Mouse (Mus musculus) heart, adult 10 weeks (tissue): Measurements from ENCODE around the gene Klrb1f. TPM values are rescaled to one million over a fixed set of nuclear protein-coding genes. Genes with fewer than 3 reads are reported as not detected.

ENCODE experiments used
- polyA plus RNA-seq: library from polyadenylated mRNA; stranded (reverse); fragments of 350-450 nt; fragmentation: Illumina TruSeq; extraction: RNeasy Lipid Tissue Mini Kit (QIAGEN cat#74804); gene quantifications from one replicate; pipeline ENCODE4 v1.2.3, GENCODE M21; 2014; ENCODE audit warnings: low read depth, low replicate concordance

The Klrb1f gene
- not detected for polyA plus RNA-seq

DNA sequence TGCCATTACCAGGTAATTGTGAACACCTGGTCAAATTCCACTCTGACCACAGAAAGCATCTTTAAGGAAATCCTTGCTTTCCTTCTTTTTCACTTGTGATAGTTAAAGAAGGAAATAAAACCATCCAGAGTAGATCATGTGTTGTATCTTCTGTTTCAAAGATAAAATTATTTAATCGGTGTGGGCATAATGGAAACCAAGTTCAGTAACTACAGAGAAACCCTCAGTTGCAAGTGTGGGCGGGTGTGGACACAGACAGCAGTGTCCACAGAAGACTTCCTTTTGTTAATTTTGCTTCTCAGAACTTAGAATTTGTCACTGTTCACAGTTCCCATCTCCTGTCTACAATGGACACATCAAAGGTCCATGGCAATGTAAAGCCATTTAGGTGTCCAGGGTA, at the start of gene Klrb1f:
TSS of gene Klrb1f (plus strand) at position 301 of the 400 bp plus-strand sequence.

DNA sequence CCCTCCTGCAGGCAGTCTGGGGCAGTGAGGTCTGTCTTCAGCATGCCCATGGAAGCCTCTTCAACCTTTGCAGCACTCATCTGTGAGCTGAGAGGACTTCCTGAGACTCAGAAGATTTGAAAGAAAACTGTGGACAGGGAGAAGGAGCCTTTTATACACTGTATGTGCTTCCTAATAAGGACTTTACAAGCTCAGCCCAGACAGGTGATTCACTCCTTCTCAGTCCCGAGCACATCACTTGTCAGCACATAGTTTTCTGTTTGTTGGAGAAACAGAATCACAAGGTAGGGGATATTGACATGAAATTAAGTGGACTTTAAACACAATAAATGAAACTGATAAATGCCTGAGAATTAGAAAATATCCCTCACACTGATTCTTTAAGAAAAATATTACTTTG, 55.1 kb downstream of the Klrb1f start, which contains the start of gene Clec2e:
TSS of gene Clec2e (minus strand) at position 120 of the 400 bp plus-strand sequence.

Other genes starting within 250 kb of the Klrb1f start
- gene Gm44511, start 219.6 kb upstream of the Klrb1f start, polyA plus RNA-seq = not detected
- gene Klrb1b, start 219.6 kb upstream of the Klrb1f start, polyA plus RNA-seq = not detected
- gene Clec2i, start 158.3 kb upstream of the Klrb1f start, polyA plus RNA-seq = not detected
- gene BC035044, start 154.8 kb upstream of the Klrb1f start, polyA plus RNA-seq = 0.39 TPM
- not detected for gene Clec2g, start 111.5 kb upstream of the Klrb1f start, polyA plus RNA-seq
- 0.29 TPM for gene Clec2e, start 55.0 kb downstream of the Klrb1f start, polyA plus RNA-seq
- 37.2 TPM for gene Clec2d, start 134.7 kb downstream of the Klrb1f start, polyA plus RNA-seq
- gene Cd69, start 229.5 kb downstream of the Klrb1f start, polyA plus RNA-seq = not detected